Mouse (Mus musculus) stomach, embryonic 15.5 days (tissue): ENCODE results near the gene D230025D16Rik. TPM values are rescaled to one million over a fixed set of nuclear protein-coding genes. Genes with fewer than 3 reads are reported as not detected.
A peak's percentile ranks its signal among the peaks of the same experiment; 100 is the strongest.
"Not testable (repeated sequence)": the region's sequence is repeated elsewhere in the genome, so short reads cannot be mapped to it uniquely, and the experiment has no call there.

Experiments
- ATAC-seq: fragments of 200-750 bp; cut with Nextera tagmentation; 2 replicates; pipeline ENCODE4 v1.8.0; 2017; ENCODE audit warnings: low read depth, moderate number of reproducible peaks, moderate TSS enrichment; ENCODE audit not compliant: insufficient read depth, low FRiP score
- H3K27ac ChIP-seq: fragments of 300-500 bp; sonication (generic); 2 replicates; pipeline ENCODE4 v1.5.1; 2015; ENCODE audit warnings: mild to moderate bottlenecking, inconsistent platforms
- H3K27me3 ChIP-seq: fragments of 300-500 bp; sonication (generic); replicated peaks from 2 replicates; pipeline ENCODE4 v1.6.1; 2015; ENCODE audit warnings: inconsistent platforms
- H3K36me3 ChIP-seq: fragments of 300-500 bp; sonication (generic); 2 replicates; pipeline ENCODE4 v1.6.1; 2015; ENCODE audit warnings: inconsistent platforms
- H3K4me1 ChIP-seq: fragments of 300-500 bp; sonication (generic); 2 replicates; pipeline ENCODE4 v1.6.1; 2015; ENCODE audit warnings: inconsistent platforms
- H3K4me2 ChIP-seq: fragments of 300-500 bp; sonication (generic); 2 replicates; pipeline ENCODE4 v1.6.1; 2015; ENCODE audit warnings: mild to moderate bottlenecking, inconsistent platforms
- H3K4me3 ChIP-seq: fragments of 300-500 bp; sonication (generic); replicated peaks from 2 replicates; pipeline ENCODE4 v1.5.1; 2015; ENCODE audit warnings: inconsistent platforms
- H3K9ac ChIP-seq: fragments of 300-500 bp; sonication (generic); 2 replicates; pipeline ENCODE4 v1.6.1; 2015; ENCODE audit warnings: inconsistent platforms
- H3K9me3 ChIP-seq: fragments of 300-500 bp; sonication (generic); 2 replicates; pipeline ENCODE4 v1.6.1; 2016; ENCODE audit warnings: inconsistent platforms
- WGBS: fragments of 180-500 bp; shearing (Covaris S2); methylation state at CpG from one replicate; pipeline ENCODE4 v1.1.7; 2015; 5-methylcytosine and 5-hydroxymethylcytosine counted together
- polyA plus RNA-seq: library from polyadenylated mRNA; unstranded; fragments of >200 nt; fragmentation: Nextera tagmentation; extraction: Ambion mirVana; gene quantifications from 2 replicates; pipeline ENCODE4 v1.2.1, GENCODE M21; 2015

D230025D16Rik gene
- polyA plus RNA-seq, 1 experiment from 2014 or later = 26.2 TPM

DNA sequence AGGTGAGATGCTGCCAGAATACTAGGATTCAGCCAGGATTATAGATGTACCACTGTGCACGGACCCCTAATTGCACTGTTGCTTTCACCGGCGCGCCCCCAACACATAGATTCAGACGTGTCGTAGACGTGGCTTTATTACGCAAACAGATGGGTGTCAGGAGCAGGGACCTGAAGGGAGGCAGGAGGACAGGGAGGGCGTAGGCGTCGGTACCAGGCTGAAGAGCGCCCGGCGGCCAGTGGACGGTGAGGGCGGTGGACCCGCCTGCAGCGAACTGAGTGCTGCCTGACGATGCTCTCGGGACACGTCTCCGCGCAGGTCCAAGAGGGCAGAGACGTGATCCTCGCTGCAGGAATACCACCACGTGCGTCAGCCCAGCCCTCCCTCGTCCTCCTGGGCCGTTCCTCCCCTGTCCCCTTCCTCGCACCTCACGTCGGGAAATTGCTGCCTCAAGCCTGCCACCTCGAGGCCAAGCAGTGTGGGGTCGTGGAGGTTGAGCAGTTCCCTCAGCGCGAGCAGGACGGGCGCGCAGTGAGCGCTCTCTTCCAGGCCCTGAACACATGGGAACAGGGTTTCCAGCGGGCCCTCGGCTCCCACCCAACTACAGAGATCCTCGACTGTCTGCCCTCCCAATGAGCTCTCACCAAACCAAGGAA is 65.0 kb downstream of the D230025D16Rik start, which contains the start of gene 4931428F04Rik:
Gene 4931428F04Rik, minus strand, starts transcription at position 60 of the 656 bp plus-strand sequence.
- Histone ChIP-seq H3K4me1 (peaks cover 23% of the 10 kb centered on the region), H3K27ac (peak within 1 kb of the TSS; percentile 91), H3K4me3 (peak within 1 kb of the TSS; percentile 57), H3K36me3 (no peaks in the 10 kb centered on the region), H3K9ac (peak within 1 kb of the TSS; percentile 34; the same call in 1 of the 2 replicates), H3K27me3 (peaks cover 10% of the 10 kb centered on the region), H3K4me2 (peak within 1 kb of the TSS; percentile 84), H3K9me3 (no peaks in the 10 kb centered on the region)
- 3% methylated on average over 43 of the region's 43 CpGs for WGBS
- ATAC-seq = 0 out of 2 replicates have a peak, but pooled peaks have one; percentile 6

DNA sequence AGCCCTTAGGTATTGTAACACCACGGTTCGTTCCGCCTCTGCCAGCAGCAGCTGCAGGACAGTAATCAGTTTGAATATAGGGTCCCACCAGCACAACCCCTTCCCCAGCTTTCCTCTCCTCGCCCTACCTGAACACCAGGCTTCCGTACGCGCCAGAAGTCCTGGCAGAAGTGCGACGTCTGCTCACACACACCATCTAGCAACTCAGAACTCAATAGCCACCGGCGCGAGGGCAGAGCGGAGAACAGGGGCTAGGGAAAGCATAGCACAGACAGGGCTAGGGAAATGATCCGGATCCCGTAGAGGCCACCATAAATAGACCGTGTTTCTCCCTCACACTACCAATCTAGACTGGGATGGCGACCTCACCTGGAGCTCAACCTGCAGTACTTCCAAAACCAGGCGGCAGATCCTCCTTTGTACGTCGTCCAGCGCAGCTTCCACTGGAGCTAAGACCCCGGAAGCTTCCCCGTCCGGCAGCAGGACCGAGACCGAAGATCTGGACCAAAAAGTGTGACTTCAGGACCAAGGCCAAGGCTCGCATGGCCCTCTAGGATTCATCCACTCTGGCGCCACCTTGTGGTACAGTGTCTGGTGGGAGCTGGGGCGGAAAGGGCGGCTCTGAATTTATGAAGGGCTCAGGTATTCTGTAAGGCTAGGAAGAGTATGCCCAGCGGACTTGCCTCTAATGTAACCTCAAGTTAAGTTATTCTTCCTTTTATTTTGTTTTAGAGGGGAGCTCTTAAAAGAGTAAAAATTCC is 65.8 kb downstream of the D230025D16Rik start:
- Histone ChIP-seq H3K4me3 (peak overlapping the region; percentile 19; the same call in 1 of the 2 replicates), H3K27ac (no peak overlapping the region), H3K4me1 (peaks cover 23% of the 10 kb centered on the region), H3K4me2 (peak overlapping the region; percentile 84), H3K9ac (no peak overlapping the region), H3K9me3 (no peaks in the 10 kb centered on the region), H3K36me3 (no peaks in the 10 kb centered on the region), H3K27me3 (peaks cover 10% of the 10 kb centered on the region)
- WGBS = 8% methylated on average over 31 of the region's 31 CpGs
- no peak for ATAC-seq

DNA sequence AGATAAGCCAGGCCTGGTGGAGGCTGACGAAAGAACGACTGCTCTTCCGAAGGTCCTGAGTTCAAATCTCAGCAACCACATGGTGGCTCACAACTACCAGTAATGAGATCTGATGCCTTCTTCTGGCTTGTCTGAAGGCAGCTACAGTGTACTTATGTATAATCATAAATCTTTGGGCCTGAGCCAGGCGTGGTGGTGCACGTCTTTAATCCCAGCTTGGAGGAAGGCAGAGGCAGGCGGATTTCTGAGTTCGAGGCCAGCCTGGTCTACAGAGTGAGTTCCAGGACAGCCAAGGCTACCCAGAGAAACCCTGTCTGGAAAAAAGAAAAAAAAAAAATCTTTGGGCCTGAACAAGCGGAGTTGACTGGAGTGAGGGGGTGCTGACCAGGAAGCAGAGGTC is 66.4 kb downstream of the D230025D16Rik start:
- H3K9ac ChIP-seq, H3K4me3 ChIP-seq, ATAC-seq, H3K27ac ChIP-seq, H3K4me2 ChIP-seq, H3K36me3 ChIP-seq, H3K9me3 ChIP-seq: not testable (repeated sequence)
- peaks cover 23% of the 10 kb centered on the region for H3K4me1 ChIP-seq
- H3K27me3 ChIP-seq = peaks cover 10% of the 10 kb centered on the region
- 79% methylated on average over 8 of the region's 8 CpGs for WGBS

DNA sequence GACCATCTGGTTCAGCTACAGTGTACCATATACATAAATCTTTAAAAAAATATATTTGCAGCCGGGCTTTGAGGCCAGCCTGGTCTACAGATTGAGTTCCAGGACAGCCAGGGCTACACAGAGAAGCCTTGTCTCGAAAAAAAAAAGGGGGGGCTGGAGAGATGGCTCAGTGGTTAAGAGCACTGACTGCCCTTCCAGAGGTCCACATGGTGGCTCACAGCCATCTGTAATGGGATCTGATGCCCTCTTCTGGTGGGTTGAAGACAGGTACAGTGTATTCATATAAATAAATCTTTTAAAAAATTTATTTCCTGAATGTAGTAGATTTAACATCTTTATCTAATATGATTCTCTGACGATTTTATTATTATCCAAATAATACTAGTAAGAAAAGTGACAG is 66.9 kb downstream of the D230025D16Rik start:
- H3K9me3 ChIP-seq, H3K36me3 ChIP-seq, H3K4me2 ChIP-seq, H3K27ac ChIP-seq, H3K4me3 ChIP-seq, H3K9ac ChIP-seq, ATAC-seq: not testable (repeated sequence)
- 61% methylated on average over 3 of the region's 3 CpGs for WGBS
- H3K4me1 ChIP-seq = peaks cover 23% of the 10 kb centered on the region
- H3K27me3 ChIP-seq = peaks cover 10% of the 10 kb centered on the region

DNA sequence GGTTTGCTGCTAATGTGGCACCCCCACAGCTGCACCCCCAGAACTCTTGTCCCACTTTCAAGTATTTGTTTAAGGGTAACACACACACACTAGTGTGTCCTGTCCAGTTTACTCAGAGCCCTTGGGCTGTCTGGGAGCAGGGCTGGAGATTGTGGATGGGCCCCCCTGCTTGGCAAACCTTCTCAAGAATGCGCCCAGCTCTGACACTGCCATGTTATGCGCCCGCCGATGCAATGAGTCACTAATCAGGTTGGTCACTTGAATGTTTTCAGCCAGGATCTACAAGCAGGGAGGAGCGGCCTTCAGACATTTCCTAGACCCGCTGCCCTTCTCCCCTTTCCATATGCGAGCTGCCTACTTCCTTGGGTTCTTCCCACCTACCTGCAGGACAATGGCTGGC is 67.5 kb downstream of the D230025D16Rik start:
- Histone ChIP-seq H3K9me3 (no peaks in the 10 kb centered on the region), H3K27me3 (peaks cover 10% of the 10 kb centered on the region), H3K9ac (no peak overlapping the region), H3K4me2 (no peak overlapping the region), H3K4me1 (peaks cover 28% of the 10 kb centered on the region), H3K36me3 (no peaks in the 10 kb centered on the region), H3K4me3 (no peak overlapping the region), H3K27ac (no peak overlapping the region)
- ATAC-seq = no peak
- 78% methylated on average over 7 of the region's 7 CpGs for WGBS

DNA sequence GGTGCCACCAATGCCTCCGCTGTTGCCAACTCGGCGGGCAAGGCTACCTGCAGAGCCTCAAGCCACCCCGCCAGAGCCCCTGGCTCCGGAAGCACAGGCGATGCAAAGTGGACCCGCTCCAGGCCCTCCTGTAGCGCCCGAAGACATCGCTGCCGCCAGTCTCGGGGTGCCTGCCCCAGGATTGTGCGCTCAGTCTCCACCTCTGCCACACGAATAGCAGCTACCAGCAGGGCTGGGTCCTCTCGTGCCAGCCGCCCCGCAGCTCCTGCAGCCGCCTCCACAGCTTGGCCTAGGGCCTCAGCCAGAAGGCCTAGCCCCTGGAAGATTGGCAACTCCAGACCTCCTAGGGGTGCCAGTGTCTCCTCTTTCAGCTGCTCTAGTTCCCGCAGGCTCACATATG is 68.5 kb downstream of the D230025D16Rik start:
- Histone ChIP-seq H3K4me2 (no peak overlapping the region), H3K9ac (no peak overlapping the region), H3K4me3 (no peak overlapping the region), H3K4me1 (peaks cover 27% of the 10 kb centered on the region), H3K27me3 (peaks cover 10% of the 10 kb centered on the region), H3K36me3 (no peaks in the 10 kb centered on the region), H3K9me3 (no peaks in the 10 kb centered on the region), H3K27ac (no peak overlapping the region)
- WGBS = 70% methylated on average over 19 of the region's 19 CpGs
- ATAC-seq = no peak

DNA sequence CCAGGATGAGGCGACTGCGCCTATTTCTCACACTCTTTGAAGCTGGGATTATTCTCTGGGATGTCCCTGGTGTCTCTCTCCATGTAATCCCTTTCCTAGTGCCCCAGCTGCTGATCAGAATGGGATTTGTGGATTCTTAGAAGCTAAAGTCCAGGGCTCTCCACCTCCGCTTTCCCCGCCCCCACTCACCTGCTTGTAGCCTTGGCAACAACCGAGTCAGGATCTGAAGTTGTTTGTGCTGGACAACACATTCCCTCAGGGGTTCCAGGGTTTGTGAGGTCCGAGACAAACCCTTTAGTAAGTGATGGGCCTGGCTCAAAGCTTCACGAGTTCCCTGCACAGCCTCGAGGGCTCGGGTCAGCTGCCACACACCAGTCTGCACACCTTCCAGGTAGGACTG is 69.8 kb downstream of the D230025D16Rik start:
- Histone ChIP-seq H3K4me1 (peaks cover 30% of the 10 kb centered on the region), H3K27ac (no peak overlapping the region), H3K4me2 (no peak overlapping the region), H3K27me3 (peaks cover 10% of the 10 kb centered on the region), H3K9me3 (no peaks in the 10 kb centered on the region), H3K4me3 (peak overlapping the region; percentile 6; the same call in 1 of the 2 replicates), H3K9ac (no peak overlapping the region), H3K36me3 (peaks cover 1% of the 10 kb centered on the region)
- WGBS = 65% methylated on average over 9 of the region's 9 CpGs
- ATAC-seq = no peak

DNA sequence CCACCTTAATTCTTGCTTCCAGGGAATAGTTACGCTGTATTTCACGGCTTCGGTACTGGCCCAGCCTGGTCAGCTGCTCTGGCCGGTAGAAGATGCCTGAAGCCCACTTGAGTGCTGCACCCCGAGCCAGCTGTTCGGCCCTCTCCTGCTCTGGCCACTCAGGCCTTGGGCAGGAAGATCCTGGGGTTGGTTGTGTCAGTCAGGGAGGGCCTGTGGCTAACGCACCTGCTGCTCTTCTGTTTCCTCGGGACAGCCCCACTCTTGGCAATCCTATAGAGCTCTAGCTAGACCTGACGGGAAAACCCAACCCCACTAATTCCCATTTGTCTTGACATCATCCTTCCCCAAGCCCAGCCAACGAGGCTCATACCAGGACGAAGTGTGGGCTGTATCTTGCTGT is 70.3 kb downstream of the D230025D16Rik start:
- 68% methylated on average over 11 of the region's 11 CpGs for WGBS
- Histone ChIP-seq H3K4me2 (peak overlapping the region; percentile 12; the same call in 1 of the 2 replicates), H3K27me3 (peaks cover 6% of the 10 kb centered on the region), H3K9me3 (no peaks in the 10 kb centered on the region), H3K4me3 (peak overlapping the region; percentile 6; the same call in 1 of the 2 replicates), H3K4me1 (peaks cover 27% of the 10 kb centered on the region), H3K27ac (peak overlapping the region; percentile 11; the same call in 1 of the 2 replicates), H3K36me3 (peaks cover 6% of the 10 kb centered on the region), H3K9ac (no peak overlapping the region)
- no peak for ATAC-seq

DNA sequence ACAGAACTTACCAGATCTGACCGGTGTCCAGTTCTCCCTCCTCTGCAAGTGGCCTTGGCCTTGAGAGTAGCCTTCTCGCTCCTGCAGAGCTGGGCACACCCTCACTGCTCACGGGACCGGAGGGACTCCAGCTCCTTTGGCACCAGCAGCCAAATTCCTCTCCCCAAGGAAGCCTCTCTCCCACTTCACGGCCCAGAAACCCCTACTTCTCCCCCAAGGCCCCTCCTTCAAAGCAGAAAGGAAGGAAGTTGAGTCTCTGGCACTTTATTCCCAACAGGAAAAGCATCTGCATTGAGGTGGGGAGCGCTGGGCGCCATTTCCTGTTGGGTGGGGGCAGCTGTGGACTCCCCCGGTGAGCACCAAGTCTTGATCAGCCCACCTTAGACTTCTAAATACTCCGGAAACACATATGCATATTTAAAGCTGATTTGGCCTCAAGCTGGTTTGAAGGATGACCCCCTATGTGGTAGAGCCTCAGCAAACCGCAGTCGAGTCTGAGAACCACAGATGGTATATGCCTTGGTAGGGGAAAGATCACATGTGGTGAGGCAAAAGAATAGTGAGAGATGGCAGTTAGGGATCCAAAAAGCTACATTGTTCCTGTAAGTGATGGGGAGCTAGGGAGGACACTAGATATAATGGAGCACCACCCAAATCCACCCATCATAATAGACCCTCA is 71.1 kb downstream of the D230025D16Rik start, which contains the start of gene Exoc3l:
Gene Exoc3l, minus strand, starts transcription at position 207 of the 679 bp plus-strand sequence.
- ATAC-seq = no peak
- Histone ChIP-seq H3K4me2 (peak within 1 kb of the TSS; percentile 72), H3K4me3 (peak within 1 kb of the TSS; percentile 80), H3K36me3 (peaks cover 13% of the 10 kb centered on the region), H3K27ac (peak within 1 kb of the TSS; percentile 11; the same call in 1 of the 2 replicates), H3K4me1 (peaks cover 20% of the 10 kb centered on the region), H3K27me3 (no peaks in the 10 kb centered on the region), H3K9ac (no peak within 1 kb of the TSS), H3K9me3 (no peaks in the 10 kb centered on the region)
- WGBS = 54% methylated on average over 11 of the region's 11 CpGs

DNA sequence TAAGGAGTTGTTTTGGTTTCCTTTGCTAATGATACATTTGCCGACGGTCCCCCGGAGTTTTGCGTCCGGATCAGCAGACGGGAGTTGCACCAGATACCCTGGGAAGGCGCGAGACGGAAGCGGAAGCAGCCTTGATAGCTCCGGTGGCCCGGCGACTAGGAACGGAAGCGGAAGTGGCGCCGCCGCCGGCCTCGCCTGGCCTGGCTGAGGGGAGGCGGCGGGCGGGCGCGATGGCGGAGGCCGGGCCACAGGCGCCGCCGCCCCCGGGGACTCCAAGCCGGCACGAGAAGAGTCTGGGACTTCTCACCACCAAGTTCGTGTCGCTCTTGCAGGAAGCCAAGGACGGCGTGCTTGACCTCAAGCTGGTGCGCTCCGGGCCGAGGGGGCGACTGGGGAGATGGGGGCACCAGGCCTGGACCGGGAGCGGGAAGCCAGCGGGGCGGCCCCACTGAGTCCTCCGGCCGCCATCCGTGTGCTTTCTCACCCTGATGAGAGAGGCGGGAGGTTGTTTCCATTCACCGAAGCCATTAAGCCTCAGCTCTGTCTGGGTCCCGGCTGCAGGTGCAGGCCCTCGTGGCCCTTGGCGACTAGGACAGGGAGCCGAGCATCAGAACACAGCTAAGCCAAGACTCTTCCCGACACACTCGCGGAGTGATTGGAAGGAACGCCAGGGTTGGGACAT is 72.7 kb downstream of the D230025D16Rik start, which contains the start of gene E2f4:
Gene E2f4, plus strand, starts transcription at position 153 of the 682 bp plus-strand sequence.
- H3K27ac ChIP-seq = peak within 1 kb of the TSS; percentile 49
- H3K27me3 ChIP-seq = no peaks in the 10 kb centered on the region
- peak; percentile 86; the same call in 1 of the 2 replicates for ATAC-seq
- H3K4me1 ChIP-seq = peaks cover 20% of the 10 kb centered on the region
- H3K4me3 ChIP-seq = peak within 1 kb of the TSS; percentile 80
- no peaks in the 10 kb centered on the region for H3K9me3 ChIP-seq
- peak within 1 kb of the TSS; percentile 83 for H3K9ac ChIP-seq
- peaks cover 21% of the 10 kb centered on the region for H3K36me3 ChIP-seq
- H3K4me2 ChIP-seq = peak within 1 kb of the TSS; percentile 72
- WGBS = under 1% methylated on average over 58 of the region's 58 CpGs
